Mouse (Mus musculus) adrenal gland (tissue): ENCODE results near the gene Ccdc106.
"Not testable (repeated sequence)": the region's sequence is repeated elsewhere in the genome, so short reads cannot be mapped to it uniquely, and the experiment has no call there.

Source experiments
- intact Hi-C: fragments of 180-260 bp; cut with DNase I; formaldehyde crosslinking; loops from one replicate; pipeline ENCODE4 v1.15.1; 2025
- long read RNA-seq, 2 experiments: library from polyadenylated mRNA; unstranded; transcript quantifications; one replicate each; pipeline ENCODE4 v2.0.0; 2020; ENCODE audit warnings: borderline replicate concordance in 1 of 2; ENCODE audit not compliant: insufficient replicate concordance in 1 of 2

The Ccdc106 gene
- long read RNA-seq, experiment 1, partial matches to known transcripts, result 0 of 6 reads
- long read RNA-seq, experiment 1, other reads (novel, unspliced or antisense), result 5 of 6 reads
- long read RNA-seq, experiment 2, partial matches to known transcripts, result 0 of 3 reads
- long read RNA-seq, experiment 2, other reads (novel, unspliced or antisense), result 2 of 3 reads

GRCm38 (mm10) chr7:5020000-5020681 is at the start of gene Ccdc106, which contains the start of gene Zfp865:
TSS of gene Ccdc106 (plus strand) at chr7:5020553.
TSS of gene Zfp865 (plus strand) at chr7:5020376.
- intact Hi-C loops, result no loop called here

- intact Hi-C loops, result no loop called here
These were observed 49.3 kb upstream of the Ccdc106 start, which contains the start of gene Sbk3 for GRCm38 (mm10) chr7:4971068-4971467. TSS of gene Sbk3 (minus strand) at chr7:4971168.

- intact Hi-C loops, result no loop called here
These were observed 48.6 kb upstream of the Ccdc106 start for GRCm38 (mm10) chr7:4971710-4972109.

GRCm38 (mm10) chr7:4972321-4973047 is 47.9 kb upstream of the Ccdc106 start:
- intact Hi-C loops, result no loop called here

- intact Hi-C loops, result no loop called here
These were observed 44.9 kb upstream of the Ccdc106 start for GRCm38 (mm10) chr7:4975455-4975854.

GRCm38 (mm10) chr7:4976832-4977231 is 43.5 kb upstream of the Ccdc106 start:
- intact Hi-C loops, result no loop called here

GRCm38 (mm10) chr7:4988250-4988649 is 32.1 kb upstream of the Ccdc106 start:
- intact Hi-C loops, result no loop called here

- intact Hi-C loops, result loop anchor here (10.0 kb wide), 1 partner anchor 49 kb away; no protein-coding TSS in a partner anchor
These were observed 26.9 kb upstream of the Ccdc106 start for GRCm38 (mm10) chr7:4993347-4993998.

- intact Hi-C loops, result loop anchor here (10.0 kb wide), 1 partner anchor 49 kb away; no protein-coding TSS in a partner anchor
These were observed 26.2 kb upstream of the Ccdc106 start for GRCm38 (mm10) chr7:4993999-4994788.

GRCm38 (mm10) chr7:4995268-4996002 is 24.9 kb upstream of the Ccdc106 start:
- intact Hi-C loops, result loop anchor here (5.0 to 10.0 kb wide), 2 partner anchors 51 to 57 kb away; partner anchors contain the start of gene Zfp580

GRCm38 (mm10) chr7:4996003-4996895 is 24.1 kb upstream of the Ccdc106 start, which contains the start of gene Zfp579:
TSS of gene Zfp579 (minus strand) at chr7:4996158.
- intact Hi-C loops, result loop anchor here (5.0 to 10.0 kb wide), 2 partner anchors 51 to 56 kb away; partner anchors contain the start of gene Zfp580

GRCm38 (mm10) chr7:4996934-4997333 is 23.4 kb upstream of the Ccdc106 start:
- intact Hi-C loops, result loop anchor here (5.0 to 10.0 kb wide), 2 partner anchors 52 to 55 kb away; partner anchors contain the start of gene Zfp580

GRCm38 (mm10) chr7:4999876-5000275 is 20.5 kb upstream of the Ccdc106 start:
- intact Hi-C loops, result loop anchor here (5.0 to 10.0 kb wide), 2 partner anchors 52 to 55 kb away; partner anchors contain the start of gene Zfp580

GRCm38 (mm10) chr7:5002876-5003275 is 17.5 kb upstream of the Ccdc106 start:
- intact Hi-C loops, result not testable (repeated sequence)

- intact Hi-C loops, result no loop called here
These were observed 12.1 kb upstream of the Ccdc106 start for GRCm38 (mm10) chr7:5008229-5008628.

- intact Hi-C loops, result no loop called here
These were observed 7.5 kb upstream of the Ccdc106 start for GRCm38 (mm10) chr7:5012681-5013513.
